Mouse (Mus musculus) kidney, adult 11 months (tissue): ENCODE results near the gene Vmn2r61.

Source experiments
- DNase-seq: peaks from one replicate; pipeline ENCODE4 v3.0.0; 2022

Gene Vmn2r61

GRCm38 (mm10) chr7:42259753-42260152 lies at the start of gene Vmn2r61:
Gene Vmn2r61 (plus strand): TSS chr7:42260053.
- no peak for DNase-seq
